13 mouse cellular contexts compared by ENCODE assay signal in the genomic region with DNA sequence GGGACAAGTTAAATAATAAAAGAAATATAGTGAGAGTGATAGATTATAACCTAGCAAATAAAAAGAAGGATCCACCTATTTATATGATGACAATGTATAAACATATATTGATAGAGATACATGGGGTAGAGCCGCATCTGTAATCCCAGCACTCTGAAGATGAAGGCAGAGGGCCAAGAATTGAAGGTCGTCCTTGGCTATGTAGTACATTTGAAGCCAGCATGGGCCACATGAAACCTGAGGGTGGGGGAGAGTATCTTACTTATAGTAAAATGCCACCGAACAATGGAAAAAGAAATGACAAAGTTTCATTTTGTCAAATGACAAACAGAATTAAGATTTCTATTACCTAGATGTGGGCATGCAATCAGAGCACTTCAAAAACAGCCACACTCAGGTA. TPM values are rescaled to one million over a fixed set of nuclear protein-coding genes. Genes with fewer than 3 reads are reported as not detected.
"Had no signal": no experiment of that assay in that cellular context is flagged by ENCODE, and none has a peak within 500 bp of the region (broad histone marks: within the 10 kb centered on the region; RNA-seq: fewer than 3 reads in every experiment).

No protein-coding gene starts in this region.

- DNase-seq: liver, postnatal 0 days; lung, adult 2 months; lung, postnatal 14 days; lung, postnatal 36 days; right cerebral cortex, postnatal 14 days; thymus, adult 2 months; thymus, postnatal 36 days had no signal

RNA-seq across cellular contexts. Expression of a gene that starts 31.8 kb away (rescaled TPM):
- total RNA-seq: megakaryocyte progenitor cell, adult 5-6 weeks; monocyte, adult 5-6 weeks had no signal
- polyA plus RNA-seq: liver, postnatal 0 days; lung, embryonic 15.5 days; macrophage; spleen, adult 2 months; stomach, postnatal 0 days; thymus, adult 2 months had no signal
